Mouse (Mus musculus) intestine, embryonic 15.5 days (tissue): Measurements from ENCODE around the gene Herc1. TPM values are rescaled to one million over a fixed set of nuclear protein-coding genes. Genes with fewer than 3 reads are reported as not detected.
A peak's percentile ranks its signal among the peaks of the same experiment; 100 is the strongest.

Experiments
- ATAC-seq: fragments of 200-750 bp; cut with Nextera tagmentation; 2 replicates; pipeline ENCODE4 v1.8.0; 2017; ENCODE audit warnings: moderate TSS enrichment, moderate library complexity
- H3K27ac ChIP-seq: fragments of 300-500 bp; sonication (generic); 2 replicates; pipeline ENCODE4 v1.5.1; 2015; ENCODE audit warnings: mild to moderate bottlenecking, inconsistent platforms
- H3K27me3 ChIP-seq: fragments of 300-500 bp; sonication (generic); replicated peaks from 2 replicates; pipeline ENCODE4 v1.6.1; 2015; ENCODE audit warnings: inconsistent platforms
- H3K36me3 ChIP-seq: fragments of 300-500 bp; sonication (generic); 2 replicates; pipeline ENCODE4 v1.6.1; 2015; ENCODE audit warnings: inconsistent platforms
- H3K4me1 ChIP-seq: fragments of 300-500 bp; sonication (generic); replicated peaks from 2 replicates; pipeline ENCODE4 v1.6.1; 2015; ENCODE audit warnings: inconsistent platforms
- H3K4me2 ChIP-seq: fragments of 300-500 bp; sonication (generic); replicated peaks from 2 replicates; pipeline ENCODE4 v1.6.1; 2015; ENCODE audit warnings: mild to moderate bottlenecking, inconsistent platforms
- H3K4me3 ChIP-seq: fragments of 300-500 bp; sonication (generic); replicated peaks from 2 replicates; pipeline ENCODE4 v1.5.1; 2015; ENCODE audit warnings: inconsistent platforms
- H3K9ac ChIP-seq: fragments of 300-500 bp; sonication (generic); 2 replicates; pipeline ENCODE4 v1.6.1; 2015; ENCODE audit warnings: inconsistent platforms
- H3K9me3 ChIP-seq: fragments of 300-500 bp; sonication (generic); 2 replicates; pipeline ENCODE4 v1.6.1; 2016; ENCODE audit warnings: inconsistent platforms
- WGBS: fragments of 180-500 bp; shearing (Covaris S2); methylation state at CpG from one replicate; pipeline ENCODE4 v1.1.7; 2015; 5-methylcytosine and 5-hydroxymethylcytosine counted together
- polyA plus RNA-seq: library from polyadenylated mRNA; unstranded; fragments of >200 nt; fragmentation: Nextera tagmentation; extraction: Ambion mirVana; gene quantifications from 2 replicates; pipeline ENCODE4 v1.2.1, GENCODE M21; 2015

Gene Herc1
- polyA plus RNA-seq, 1 experiment from 2014 or later = 18.0 TPM

- Histone ChIP-seq H3K36me3 (peaks cover 8% of the 10 kb centered on the region), H3K4me1 (no peaks in the 10 kb centered on the region), H3K9ac (no peak overlapping the region), H3K4me2 (no peak overlapping the region), H3K9me3 (no peaks in the 10 kb centered on the region), H3K4me3 (no peak overlapping the region), H3K27ac (no peak overlapping the region), H3K27me3 (no peaks in the 10 kb centered on the region)
- 90% methylated on average over 8 of the region's 8 CpGs for WGBS
- ATAC-seq = no peak
These were observed 89.8 kb downstream of the Herc1 start for GRCm38 (mm10) chr9:66440007-66440406.

- H3K4me1 ChIP-seq = no peaks in the 10 kb centered on the region
- H3K36me3 ChIP-seq = peaks cover 6% of the 10 kb centered on the region; the same call in 1 of the 2 replicates
- WGBS = 82% methylated on average over 5 of the region's 5 CpGs
- ATAC-seq = no peak
- no peak overlapping the region for H3K4me3 ChIP-seq
- H3K9ac ChIP-seq = no peak overlapping the region
- no peak overlapping the region for H3K27ac ChIP-seq
- H3K9me3 ChIP-seq = no peaks in the 10 kb centered on the region
- H3K4me2 ChIP-seq = no peak overlapping the region
- H3K27me3 ChIP-seq = no peaks in the 10 kb centered on the region
These were observed 98.0 kb downstream of the Herc1 start for GRCm38 (mm10) chr9:66448253-66448652.

GRCm38 (mm10) chr9:66465087-66465486, 114.8 kb downstream of the Herc1 start:
- Histone ChIP-seq H3K9me3 (no peaks in the 10 kb centered on the region), H3K4me3 (no peak overlapping the region), H3K9ac (no peak overlapping the region), H3K4me2 (no peak overlapping the region), H3K27me3 (no peaks in the 10 kb centered on the region), H3K27ac (no peak overlapping the region), H3K36me3 (peaks cover 15% of the 10 kb centered on the region), H3K4me1 (no peaks in the 10 kb centered on the region)
- no peak for ATAC-seq
- 54% methylated on average over 4 of the region's 4 CpGs for WGBS

- H3K9me3 ChIP-seq = no peaks in the 10 kb centered on the region
- no peak overlapping the region for H3K27ac ChIP-seq
- H3K4me3 ChIP-seq = no peak overlapping the region
- H3K9ac ChIP-seq = no peak overlapping the region
- no peak for ATAC-seq
- H3K4me2 ChIP-seq = no peak overlapping the region
- WGBS = 70% methylated on average over 2 of the region's 2 CpGs
- H3K36me3 ChIP-seq = peaks cover 4% of the 10 kb centered on the region; the same call in 1 of the 2 replicates
- no peaks in the 10 kb centered on the region for H3K27me3 ChIP-seq
- no peaks in the 10 kb centered on the region for H3K4me1 ChIP-seq
These were observed 127.5 kb downstream of the Herc1 start for GRCm38 (mm10) chr9:66477785-66478184.

- no peak overlapping the region for H3K4me2 ChIP-seq
- no peaks in the 10 kb centered on the region for H3K4me1 ChIP-seq
- H3K27ac ChIP-seq = no peak overlapping the region
- no peak for ATAC-seq
- H3K9ac ChIP-seq = no peak overlapping the region
- WGBS = 90% methylated on average over 3 of the region's 3 CpGs
- H3K36me3 ChIP-seq = peaks cover 20% of the 10 kb centered on the region
- no peaks in the 10 kb centered on the region for H3K9me3 ChIP-seq
- no peaks in the 10 kb centered on the region for H3K27me3 ChIP-seq
- H3K4me3 ChIP-seq = no peak overlapping the region
These were observed 133.2 kb downstream of the Herc1 start for GRCm38 (mm10) chr9:66483429-66483828.

GRCm38 (mm10) chr9:66488786-66489185, 138.5 kb downstream of the Herc1 start:
- H3K36me3 ChIP-seq = peaks cover 36% of the 10 kb centered on the region
- H3K27me3 ChIP-seq = no peaks in the 10 kb centered on the region
- H3K4me1 ChIP-seq = no peaks in the 10 kb centered on the region
- H3K9ac ChIP-seq = no peak overlapping the region
- H3K4me3 ChIP-seq = no peak overlapping the region
- no peak overlapping the region for H3K4me2 ChIP-seq
- ATAC-seq = no peak
- no peak overlapping the region for H3K27ac ChIP-seq
- H3K9me3 ChIP-seq = no peaks in the 10 kb centered on the region

GRCm38 (mm10) chr9:66492361-66492760, 142.1 kb downstream of the Herc1 start:
- no peak for ATAC-seq
- no peak overlapping the region for H3K4me2 ChIP-seq
- H3K4me1 ChIP-seq = no peaks in the 10 kb centered on the region
- H3K9ac ChIP-seq = no peak overlapping the region
- WGBS = 92% methylated on average over 1 of the region's 1 CpGs
- H3K4me3 ChIP-seq = no peak overlapping the region
- no peak overlapping the region for H3K27ac ChIP-seq
- no peaks in the 10 kb centered on the region for H3K27me3 ChIP-seq
- peaks cover 39% of the 10 kb centered on the region for H3K36me3 ChIP-seq
- H3K9me3 ChIP-seq = no peaks in the 10 kb centered on the region

- Histone ChIP-seq H3K4me2 (no peak overlapping the region), H3K36me3 (peaks cover 33% of the 10 kb centered on the region), H3K4me1 (no peaks in the 10 kb centered on the region), H3K9me3 (no peaks in the 10 kb centered on the region), H3K27me3 (no peaks in the 10 kb centered on the region), H3K4me3 (no peak overlapping the region), H3K9ac (no peak overlapping the region), H3K27ac (no peak overlapping the region)
- ATAC-seq = no peak
These were observed 143.7 kb downstream of the Herc1 start for GRCm38 (mm10) chr9:66493992-66494391.

- H3K36me3 ChIP-seq = peaks cover 16% of the 10 kb centered on the region
- no peak overlapping the region for H3K4me3 ChIP-seq
- no peaks in the 10 kb centered on the region for H3K9me3 ChIP-seq
- WGBS = 58% methylated on average over 2 of the region's 2 CpGs
- H3K27me3 ChIP-seq = no peaks in the 10 kb centered on the region
- no peak overlapping the region for H3K27ac ChIP-seq
- ATAC-seq = no peak
- H3K4me1 ChIP-seq = no peaks in the 10 kb centered on the region
- H3K9ac ChIP-seq = no peak overlapping the region
- no peak overlapping the region for H3K4me2 ChIP-seq
These were observed 151.0 kb downstream of the Herc1 start for GRCm38 (mm10) chr9:66501248-66501647.

- 88% methylated on average over 4 of the region's 4 CpGs for WGBS
- H3K4me1 ChIP-seq = no peaks in the 10 kb centered on the region
- H3K36me3 ChIP-seq = peaks cover 20% of the 10 kb centered on the region
- no peak overlapping the region for H3K4me2 ChIP-seq
- no peak for ATAC-seq
- H3K4me3 ChIP-seq = no peak overlapping the region
- no peaks in the 10 kb centered on the region for H3K27me3 ChIP-seq
- H3K9ac ChIP-seq = no peak overlapping the region
- H3K9me3 ChIP-seq = no peaks in the 10 kb centered on the region
- no peak overlapping the region for H3K27ac ChIP-seq
These were observed 153.7 kb downstream of the Herc1 start for GRCm38 (mm10) chr9:66503879-66504411.

GRCm38 (mm10) chr9:66504518-66504917, 154.3 kb downstream of the Herc1 start:
- Histone ChIP-seq H3K36me3 (peaks cover 20% of the 10 kb centered on the region), H3K4me1 (no peaks in the 10 kb centered on the region), H3K9ac (no peak overlapping the region), H3K4me3 (no peak overlapping the region), H3K4me2 (no peak overlapping the region), H3K27ac (no peak overlapping the region), H3K9me3 (no peaks in the 10 kb centered on the region), H3K27me3 (no peaks in the 10 kb centered on the region)
- no peak for ATAC-seq
- 86% methylated on average over 13 of the region's 13 CpGs for WGBS

- Histone ChIP-seq H3K4me1 (0 out of 2 replicates have a peak, but pooled peaks cover 2% of the 10 kb centered on the region), H3K9ac (no peak overlapping the region), H3K36me3 (peaks cover 16% of the 10 kb centered on the region), H3K4me3 (no peak overlapping the region), H3K27ac (0 out of 2 replicates have a peak overlapping the region, but pooled peaks have one; percentile 3), H3K4me2 (no peak overlapping the region), H3K9me3 (no peaks in the 10 kb centered on the region), H3K27me3 (no peaks in the 10 kb centered on the region)
- 75% methylated on average over 9 of the region's 9 CpGs for WGBS
- peak; percentile 78 for ATAC-seq
These were observed 155.1 kb downstream of the Herc1 start for GRCm38 (mm10) chr9:66505141-66505917.

GRCm38 (mm10) chr9:66506011-66506410, 155.8 kb downstream of the Herc1 start:
- H3K4me1 ChIP-seq = peaks cover 5% of the 10 kb centered on the region; the same call in 1 of the 2 replicates
- 77% methylated on average over 4 of the region's 4 CpGs for WGBS
- H3K27me3 ChIP-seq = no peaks in the 10 kb centered on the region
- no peaks in the 10 kb centered on the region for H3K9me3 ChIP-seq
- ATAC-seq = no peak
- H3K9ac ChIP-seq = no peak overlapping the region
- H3K4me3 ChIP-seq = no peak overlapping the region
- H3K4me2 ChIP-seq = no peak overlapping the region
- H3K27ac ChIP-seq = no peak overlapping the region
- H3K36me3 ChIP-seq = peaks cover 16% of the 10 kb centered on the region
